Mouse (Mus musculus): ENCODE measurements around the gene Slc2a13.
A peak's percentile ranks its signal among the peaks of the same experiment; 100 is the strongest.

Gene Slc2a13

GRCm38 (mm10) chr15:91573111-91573538 lies at the start of gene Slc2a13:
Gene Slc2a13, minus strand, starts transcription at chr15:91573261.
- DNase-seq (ENCODE audit: low read depth, low spot score): peak; percentile 64

GRCm38 (mm10) chr15:91616016-91616415 lies 43.0 kb upstream of the Slc2a13 start:
- DNase-seq (ENCODE audit: low read depth, low spot score): no peak

DNA sequence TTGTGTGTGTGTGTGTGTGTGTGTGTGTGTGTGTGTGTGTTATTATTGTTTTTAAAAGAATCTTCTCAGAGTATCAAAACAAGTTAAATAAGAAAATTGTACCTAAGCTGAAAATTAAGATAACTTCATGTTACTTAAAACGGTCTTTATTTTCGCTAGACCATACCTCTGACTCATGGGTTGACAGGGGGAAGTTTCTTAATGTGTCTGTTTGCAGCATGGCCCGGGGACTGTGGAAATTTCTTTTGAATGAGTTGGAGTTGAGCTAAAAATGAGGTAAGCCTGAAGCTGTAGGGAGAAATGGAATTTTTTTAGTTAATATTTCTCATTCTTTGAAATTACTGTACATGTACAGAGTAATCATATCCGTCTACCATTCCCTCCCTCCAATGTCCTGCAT lies 42.5 kb upstream of the Slc2a13 start:
- no peak for DNase-seq (ENCODE audit: low read depth, low spot score)

DNA sequence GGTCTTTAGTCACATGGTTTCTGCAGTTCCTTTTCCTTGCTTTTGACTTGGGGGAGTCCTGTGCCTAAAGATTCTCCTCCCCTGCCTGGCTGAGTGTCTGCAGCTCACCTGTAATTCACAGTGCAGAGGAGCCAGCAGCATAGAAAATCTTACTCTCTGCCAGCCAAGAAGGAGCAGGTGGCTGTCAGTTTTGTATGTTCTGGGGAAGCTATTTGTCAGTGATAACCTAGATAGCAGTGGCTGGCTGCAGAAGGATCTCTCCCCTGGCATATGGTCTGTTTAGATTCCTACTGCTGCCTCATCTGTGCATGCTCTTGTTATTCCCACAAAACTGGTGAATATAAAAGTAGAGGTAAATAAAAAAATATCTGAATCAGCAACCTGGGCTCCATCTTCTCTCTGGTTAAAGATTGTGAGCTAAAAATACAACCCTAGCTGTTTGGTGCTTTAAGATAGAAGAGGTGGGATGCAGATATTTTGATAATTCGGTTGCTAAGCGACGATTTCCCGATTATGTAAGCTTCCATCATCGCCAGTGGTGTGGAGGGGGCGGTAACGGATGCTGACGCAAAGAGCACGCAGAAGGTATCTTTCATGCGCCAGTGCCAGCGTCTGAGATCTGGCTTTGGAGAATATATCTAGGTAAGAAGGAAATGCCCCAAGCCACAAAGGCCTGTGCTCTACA lies 41.1 kb upstream of the Slc2a13 start:
- DNase-seq (ENCODE audit: low read depth, low spot score): no peak

DNA sequence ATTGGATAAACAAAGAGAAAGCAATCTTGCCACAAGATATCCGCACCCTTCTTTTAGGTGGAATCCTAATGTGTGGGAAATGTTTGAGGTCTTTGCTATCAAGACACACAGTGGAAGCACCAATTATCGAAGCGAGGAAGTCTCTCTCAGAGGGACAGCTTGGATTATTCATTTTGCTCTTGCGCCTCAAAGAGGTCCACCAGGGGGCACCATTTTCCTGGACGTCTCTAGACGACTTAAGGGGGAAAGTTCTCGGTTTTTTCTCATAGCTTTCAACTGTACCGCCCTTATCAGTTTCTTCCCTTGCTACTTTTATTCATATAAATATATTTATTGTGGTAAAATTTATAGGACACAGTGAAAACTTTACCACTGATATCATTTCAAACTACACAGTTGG lies 36.7 kb upstream of the Slc2a13 start:
- DNase-seq (ENCODE audit: low read depth, low spot score): peak; percentile 46

DNA sequence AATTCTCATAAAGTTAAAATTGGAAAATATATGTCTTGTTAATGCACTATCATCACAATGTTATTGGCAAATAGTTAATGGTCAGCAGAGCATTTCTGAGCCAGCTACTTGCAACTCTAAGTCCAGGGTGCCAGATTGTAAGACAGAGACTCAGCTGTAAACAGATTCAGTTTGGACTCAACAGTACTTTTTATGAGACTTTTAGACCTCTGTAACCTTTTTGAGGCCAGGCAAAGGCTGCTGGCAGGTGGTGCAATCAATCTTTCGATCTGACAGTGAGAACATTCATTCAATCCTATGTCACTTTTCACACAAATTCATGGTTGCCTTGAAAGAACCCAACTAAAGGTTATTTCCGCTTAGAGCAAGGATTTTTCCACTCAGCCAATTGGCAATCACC lies 35.8 kb upstream of the Slc2a13 start:
- no peak for DNase-seq (ENCODE audit: low read depth, low spot score)

DNA sequence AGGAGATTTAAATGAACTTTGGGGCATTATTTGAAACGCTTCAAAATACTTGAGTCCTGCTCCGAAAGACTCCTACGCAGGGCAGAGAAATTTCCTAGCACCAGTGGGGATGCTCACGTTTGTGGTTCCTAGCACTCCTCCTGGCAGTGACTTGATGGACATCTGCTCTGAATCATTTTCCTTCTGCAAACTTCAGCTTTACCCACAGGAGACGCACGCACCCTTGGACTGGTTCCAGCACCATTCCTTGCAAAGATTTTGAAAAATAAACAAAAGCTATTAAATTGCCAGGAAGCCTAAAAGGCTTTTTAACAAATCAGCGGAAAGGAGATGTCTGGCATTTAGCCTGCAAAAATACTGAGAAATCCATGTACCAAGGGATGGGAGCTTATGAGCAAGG lies 28.1 kb upstream of the Slc2a13 start:
- DNase-seq (ENCODE audit: low read depth, low spot score): no peak

DNA sequence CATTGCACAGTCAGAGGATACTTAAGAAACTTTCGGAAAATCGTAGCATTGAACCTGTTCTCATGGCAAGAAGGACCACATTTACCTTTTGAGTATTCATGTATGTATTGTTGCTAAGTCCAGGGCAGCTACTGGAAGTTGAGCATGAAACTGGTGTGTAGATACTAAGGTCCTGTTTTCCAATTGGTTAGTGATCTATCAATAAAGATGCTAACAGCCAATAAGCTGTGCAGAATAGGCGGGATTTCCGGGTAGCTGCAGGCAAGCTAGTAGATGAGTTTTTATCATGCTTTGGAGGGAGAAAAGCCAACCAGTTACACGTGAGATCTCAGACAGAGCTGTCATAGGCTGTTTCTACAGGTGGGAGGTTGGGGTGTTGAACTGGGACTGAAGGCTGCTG lies 24.2 kb upstream of the Slc2a13 start:
- no peak for DNase-seq (ENCODE audit: low read depth, low spot score)

GRCm38 (mm10) chr15:91574492-91574891 lies 1.4 kb upstream of the Slc2a13 start:
- peak; percentile 53 for DNase-seq (ENCODE audit: low read depth, low spot score)

DNA sequence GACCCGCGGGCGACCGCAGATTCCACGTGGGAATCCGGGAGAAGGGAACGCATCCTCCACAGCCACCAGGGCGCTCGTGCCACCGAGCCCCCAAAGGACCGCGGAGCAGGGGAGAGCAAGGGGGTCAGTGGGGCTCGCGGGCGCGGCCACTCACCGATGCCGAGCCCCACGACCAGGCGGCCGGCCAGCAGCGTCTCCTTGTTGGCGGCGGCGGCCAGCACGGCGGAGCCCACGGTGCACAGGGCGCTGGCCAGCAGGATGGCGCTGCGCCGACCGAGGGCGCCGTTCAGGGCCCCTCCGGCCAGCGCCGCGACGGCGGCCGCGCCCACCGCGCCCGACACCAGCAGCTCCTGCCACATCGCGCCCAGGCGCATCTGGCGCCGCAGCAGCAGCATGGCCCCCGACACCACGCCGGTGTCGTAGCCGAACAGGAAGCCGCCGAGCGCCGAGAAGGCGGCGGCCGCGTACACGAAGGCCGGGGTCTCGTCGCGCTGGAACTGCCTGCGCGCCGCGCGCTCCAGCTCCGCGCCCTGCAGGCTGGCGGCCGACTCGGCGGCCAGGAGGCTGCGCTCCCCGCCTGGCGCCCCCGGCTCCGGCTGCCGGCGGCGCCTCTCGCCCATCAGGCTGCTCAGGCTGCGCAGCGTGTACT lies 516 bp downstream of the Slc2a13 start:
- peak; percentile 21 for DNase-seq (ENCODE audit: low read depth, low spot score)

GRCm38 (mm10) chr15:91571981-91572380 lies 1.1 kb downstream of the Slc2a13 start:
- DNase-seq (ENCODE audit: low read depth, low spot score): no peak

DNA sequence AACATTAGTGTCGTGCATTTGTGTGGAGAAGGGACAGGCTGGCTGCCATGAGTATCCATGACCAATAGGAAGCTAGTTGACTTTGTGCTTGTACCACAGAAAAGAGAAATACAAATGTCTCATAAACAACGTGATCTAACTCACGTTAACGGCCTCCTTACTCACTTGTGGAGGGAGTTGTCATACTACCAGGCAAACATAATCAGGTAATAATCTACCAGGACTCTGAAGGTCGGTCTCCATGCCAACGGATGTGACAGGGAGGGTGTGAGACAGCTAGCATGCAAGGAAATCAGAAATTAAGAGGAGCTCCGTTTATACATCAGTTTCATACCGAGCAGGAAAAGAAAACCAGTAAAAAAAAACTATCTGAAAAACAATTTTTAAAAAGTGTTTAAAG lies 6.3 kb downstream of the Slc2a13 start:
- no peak for DNase-seq (ENCODE audit: low read depth, low spot score)

DNA sequence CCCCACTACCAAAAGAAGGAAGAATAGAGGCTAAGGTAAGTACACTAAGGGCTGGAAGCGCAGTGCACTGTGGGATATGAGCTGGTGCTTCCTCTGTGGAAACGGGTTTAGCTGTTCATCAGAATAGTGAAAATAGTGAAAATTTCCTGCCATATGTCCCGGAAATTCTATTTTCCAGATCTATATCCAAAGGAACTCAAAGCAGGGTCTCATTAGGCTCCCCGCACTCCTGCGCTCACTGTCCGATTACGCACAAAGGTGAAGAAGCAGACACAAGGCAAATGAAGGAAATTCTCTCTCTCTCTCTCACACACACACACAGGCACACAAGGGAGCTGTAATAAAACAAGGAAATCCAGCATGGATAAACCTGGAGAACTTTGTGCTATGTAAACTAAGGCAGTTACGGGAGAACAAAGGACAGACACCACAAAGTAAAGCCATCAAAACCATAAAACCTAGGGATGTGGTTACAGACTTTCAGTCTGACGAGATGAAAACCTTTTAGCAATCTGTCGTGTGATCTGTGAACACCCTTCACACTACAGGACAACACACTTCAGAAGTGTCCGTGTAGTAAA lies 7.9 kb downstream of the Slc2a13 start:
- no peak for DNase-seq (ENCODE audit: low read depth, low spot score)

DNA sequence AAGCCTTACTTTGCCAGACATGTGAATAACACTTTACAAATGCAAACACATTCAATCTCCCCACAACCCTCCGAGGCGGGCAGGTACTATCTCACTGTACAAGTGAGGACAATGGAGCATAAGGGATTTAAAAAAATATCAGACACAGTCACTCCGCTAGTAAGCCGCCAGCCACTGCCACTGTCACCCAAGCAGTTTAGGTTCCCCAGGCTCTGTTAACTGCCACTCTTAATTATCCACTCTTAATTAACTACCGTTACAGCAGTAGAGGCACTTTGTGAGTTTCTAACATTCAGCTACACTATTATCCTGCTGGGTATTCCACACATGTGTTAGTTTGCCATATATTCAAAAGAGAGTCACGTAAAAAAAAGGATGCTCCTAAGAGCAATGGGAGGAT lies 11.3 kb downstream of the Slc2a13 start:
- DNase-seq (ENCODE audit: low read depth, low spot score): no peak

GRCm38 (mm10) chr15:91555336-91555736 lies 17.7 kb downstream of the Slc2a13 start:
- DNase-seq (ENCODE audit: low read depth, low spot score): no peak

GRCm38 (mm10) chr15:91548586-91549268 lies 24.3 kb downstream of the Slc2a13 start:
- DNase-seq (ENCODE audit: low read depth, low spot score): no peak

DNA sequence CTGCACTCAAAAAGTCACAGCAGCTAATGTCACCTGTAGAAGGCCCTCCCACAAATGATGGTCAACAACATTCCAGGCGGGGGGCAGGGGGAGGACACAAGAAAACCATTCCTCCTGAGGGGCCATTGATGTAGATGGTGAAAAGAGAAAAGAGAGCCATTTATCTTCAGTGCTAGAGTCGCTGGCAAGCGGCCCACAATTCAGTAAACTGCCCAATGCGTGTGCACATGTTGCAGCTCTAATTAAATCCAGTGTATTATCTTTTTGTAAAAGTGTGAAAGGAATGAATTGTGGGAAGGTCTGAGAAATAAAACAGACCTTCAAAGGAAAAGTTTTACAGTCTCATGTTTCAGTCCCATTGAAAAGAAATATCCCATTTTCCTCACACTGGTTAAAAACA lies 28.5 kb downstream of the Slc2a13 start:
- no peak for DNase-seq (ENCODE audit: low read depth, low spot score)

DNA sequence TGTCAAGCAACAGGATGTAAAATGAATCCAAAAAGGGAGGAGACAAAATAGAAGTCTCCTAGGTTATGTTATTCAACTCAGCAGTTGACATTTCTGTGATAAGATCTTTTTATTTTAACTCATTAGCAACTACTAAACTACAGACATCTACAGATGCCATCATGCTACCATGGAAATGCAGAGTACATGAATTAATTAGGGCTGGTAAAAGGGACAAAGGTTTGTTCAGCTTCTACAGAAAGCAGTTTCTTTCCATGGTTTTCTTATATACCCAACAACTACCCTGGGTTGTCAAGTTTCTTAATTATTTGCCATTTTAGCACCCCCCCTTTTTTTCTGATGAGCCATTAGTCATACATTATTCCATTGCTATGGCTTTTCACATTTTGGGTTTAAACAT lies 34.6 kb downstream of the Slc2a13 start:
- no peak for DNase-seq (ENCODE audit: low read depth, low spot score)

GRCm38 (mm10) chr15:91526876-91527275 lies 46.2 kb downstream of the Slc2a13 start:
- DNase-seq (ENCODE audit: low read depth, low spot score): no peak

- DNase-seq (ENCODE audit: low read depth, low spot score): no peak
Measured at GRCm38 (mm10) chr15:91526166-91526565, 46.9 kb downstream of the Slc2a13 start.

GRCm38 (mm10) chr15:91524451-91524850 lies 48.6 kb downstream of the Slc2a13 start:
- DNase-seq (ENCODE audit: low read depth, low spot score): no peak

DNA sequence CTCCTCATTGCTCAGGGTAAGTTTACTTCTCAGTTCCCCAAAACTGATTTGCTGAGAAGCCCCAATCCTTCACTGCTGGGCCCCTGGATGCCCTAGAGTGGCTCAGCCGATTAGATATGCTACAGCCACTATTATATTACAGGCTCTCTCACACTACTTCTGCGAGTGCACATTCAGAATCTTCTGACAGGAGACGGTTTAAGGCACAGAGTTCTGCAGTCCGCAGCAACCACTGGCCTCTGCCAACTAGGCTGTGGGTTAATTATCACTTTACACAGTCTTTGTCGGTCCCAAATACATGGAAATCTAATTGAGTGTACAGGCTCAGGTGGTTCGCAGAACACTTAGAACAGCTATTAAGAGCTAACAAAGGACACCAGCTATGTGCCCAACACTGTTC lies 69.8 kb downstream of the Slc2a13 start:
- no peak for DNase-seq (ENCODE audit: low read depth, low spot score)

GRCm38 (mm10) chr15:91502661-91503060 lies 70.4 kb downstream of the Slc2a13 start:
- DNase-seq (ENCODE audit: low read depth, low spot score): no peak
